Mouse (Mus musculus): ENCODE measurements at regions not wholly inside any gene's neighbourhood (a gene's known extent, or its start where the extent isn't known, plus 50 kb on each side); places are given as distances from the start of the nearest gene placed in this dataset.

GRCm38 (mm10) chr4:29152134-29152867, 339.4 kb downstream of the Epha7 start:
- Histone ChIP-seq H3K4me1 (replicated peaks) (no peaks in the 10 kb centered on the region), H3K4me3 (no peak overlapping the region), H3K9me3 (no peaks in the 10 kb centered on the region), H3K36me3 (no peaks in the 10 kb centered on the region), H3K27ac (no peak overlapping the region), H3K27me3 (ENCODE audit: insufficient read depth, poor library complexity, severe bottlenecking) (no peaks in the 10 kb centered on the region)
- no peak for DNase-seq (ENCODE audit: low spot score)
- WGBS: 70% methylated on average over 6 of the region's 6 CpGs

DNA sequence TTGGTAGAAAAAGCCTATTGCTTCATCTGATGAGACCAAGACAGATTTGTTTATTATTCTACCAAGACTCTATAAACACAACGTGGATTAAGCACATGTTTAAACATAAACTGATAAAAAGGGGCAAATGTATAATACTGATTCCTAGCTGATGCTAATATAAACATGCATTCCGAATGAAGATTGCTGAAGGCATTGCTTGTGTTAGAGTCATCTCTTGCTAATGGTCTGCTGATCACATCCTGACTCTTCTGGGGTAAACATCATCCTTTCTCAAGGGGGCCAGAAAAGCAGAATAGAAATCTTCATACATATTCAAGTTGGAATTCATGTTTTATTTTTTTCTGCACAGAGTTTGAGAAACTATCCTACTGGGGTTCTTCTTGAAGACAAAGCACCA, 369.6 kb downstream of the Epha7 start:
- WGBS: 72% methylated on average over 2 of the region's 2 CpGs
- no peaks in the 10 kb centered on the region for H3K36me3 ChIP-seq
- H3K9me3 ChIP-seq: no peaks in the 10 kb centered on the region
- DNase-seq (ENCODE audit: low spot score): no peak
- no peaks in the 10 kb centered on the region for H3K27me3 ChIP-seq (ENCODE audit: insufficient read depth, poor library complexity, severe bottlenecking)
- H3K27ac ChIP-seq: no peak overlapping the region
- no peaks in the 10 kb centered on the region for H3K4me1 ChIP-seq (replicated peaks)
- H3K4me3 ChIP-seq: no peak overlapping the region

DNA sequence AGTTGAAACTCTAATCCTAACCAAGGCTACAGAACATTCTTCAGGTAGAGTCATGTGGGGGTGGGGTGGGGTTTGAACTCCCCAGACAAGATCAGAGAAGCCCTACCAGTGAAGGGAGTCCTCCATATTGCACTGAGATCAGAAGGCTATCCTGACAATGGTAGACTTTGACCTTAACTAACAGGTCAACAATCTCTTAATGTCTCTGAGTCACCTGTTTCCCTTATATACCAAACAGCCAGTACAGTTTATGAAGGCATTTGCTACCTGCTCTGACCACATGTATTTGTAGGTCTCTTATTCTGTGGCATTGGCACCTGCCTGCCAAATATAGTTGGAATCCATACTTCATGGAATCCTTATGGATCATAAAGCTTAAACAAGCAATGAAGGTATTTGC, 370.5 kb downstream of the Epha7 start:
- DNase-seq (ENCODE audit: low spot score): no peak
- Histone ChIP-seq H3K4me1 (replicated peaks) (no peaks in the 10 kb centered on the region), H3K27me3 (ENCODE audit: insufficient read depth, poor library complexity, severe bottlenecking) (no peaks in the 10 kb centered on the region), H3K27ac (no peak overlapping the region), H3K4me3 (no peak overlapping the region), H3K9me3 (no peaks in the 10 kb centered on the region), H3K36me3 (no peaks in the 10 kb centered on the region)

- no peaks in the 10 kb centered on the region for H3K9me3 ChIP-seq
- 89% methylated on average over 2 of the region's 2 CpGs for WGBS
- no peaks in the 10 kb centered on the region for H3K27me3 ChIP-seq (ENCODE audit: insufficient read depth, poor library complexity, severe bottlenecking)
- no peaks in the 10 kb centered on the region for H3K36me3 ChIP-seq
- DNase-seq (ENCODE audit: low spot score): no peak
- no peaks in the 10 kb centered on the region for H3K4me1 ChIP-seq (replicated peaks)
- no peak overlapping the region for H3K27ac ChIP-seq
- H3K4me3 ChIP-seq: no peak overlapping the region
Observed at GRCm38 (mm10) chr4:29183818-29184217, 370.9 kb downstream of the Epha7 start.

GRCm38 (mm10) chr4:29200976-29201375, 388.0 kb downstream of the Epha7 start:
- Histone ChIP-seq H3K36me3 (no peaks in the 10 kb centered on the region), H3K4me3 (no peak overlapping the region), H3K27ac (no peak overlapping the region), H3K4me1 (replicated peaks) (no peaks in the 10 kb centered on the region), H3K9me3 (no peaks in the 10 kb centered on the region), H3K27me3 (ENCODE audit: insufficient read depth, poor library complexity, severe bottlenecking) (no peaks in the 10 kb centered on the region)
- DNase-seq (ENCODE audit: low spot score): no peak
